Mouse (Mus musculus) CH12.LX (cell line): ENCODE results near the gene Nsd2.

Experiments
- MAFK ChIP-seq: IDR thresholded peaks from 2 replicates; pipeline ENCODE4 v1.6.1; 2011; ENCODE audit warnings: low read length, improper control_type of control experiment; ENCODE audit not compliant: insufficient replicate concordance
- USF2 ChIP-seq: conservative IDR thresholded peaks from 2 replicates; pipeline ENCODE4 v1.6.1; 2011; ENCODE audit warnings: low read depth, low read length, improper control_type of control experiment

GRCm38 (mm10) chr5:33818104-33818503 is 2.4 kb upstream of the Nsd2 start:
- TF ChIP-seq MAFK (no peak), USF2 (no peak)
